ENCODE assay signal across 17 mouse cellular contexts in genomic region chr3:81925856-81926255, GRCm38 (mm10). TPM values are rescaled to one million over a fixed set of nuclear protein-coding genes. Genes with fewer than 3 reads are reported as not detected.
DNase-seq lines count a peak whose midpoint lies in the region; ATAC-seq and TF ChIP-seq lines count a peak whose summit lies in the region.
"Had no signal": no experiment of that assay in that cellular context is flagged by ENCODE, and none has a peak within 500 bp of the region (broad histone marks: within the 10 kb centered on the region; RNA-seq: fewer than 3 reads in every experiment).

No protein-coding gene starts in this region.

- no peak overlapping the region for H3K27ac ChIP-seq in liver, postnatal 0 days (ENCODE audit: low read depth)
- H3K27ac ChIP-seq: embryonic facial prominence, embryonic 12.5 days; forebrain, embryonic 12.5 days; macrophage had no signal

- H3K4me3 ChIP-seq in liver, postnatal 0 days (ENCODE audit: low read depth, low read length) = no peak overlapping the region
- H3K4me3 ChIP-seq: embryonic facial prominence, embryonic 12.5 days; forebrain, embryonic 12.5 days; myocyte had no signal

- ATAC-seq in liver, postnatal 0 days = 0 out of 2 replicates have a peak, but pooled peaks have one; percentile 21
- peak; percentile 59 for ATAC-seq in monocyte, adult 5-6 weeks (replicated peaks; ENCODE audit: insufficient number of reproducible peaks, low FRiP score, low TSS enrichment, poor library complexity, severe bottlenecking)

- no peaks in the 10 kb centered on the region for H3K4me1 ChIP-seq in liver, postnatal 0 days (ENCODE audit: insufficient read depth)
- H3K4me1 ChIP-seq: embryonic facial prominence, embryonic 12.5 days; forebrain, embryonic 12.5 days had no signal

- DNase-seq in liver, postnatal 0 days = peak; percentile 20
- DNase-seq in liver = no peak
- DNase-seq in T-cell, adult 2 months (ENCODE audit: low spot score) = peak; percentile 51
- peak; percentile 25 to 49 for DNase-seq in thymus, postnatal 10 days (ENCODE audit: low spot score in 2 of 2)
- DNase-seq in kidney, adult 8-10 months = no peak
- no peak for DNase-seq in gastrocnemius, adult 18-20 months (ENCODE audit: low spot score)
- DNase-seq in heart, adult 8-10 months (ENCODE audit: low spot score) = no peak
- DNase-seq: cerebellum, adult 9-10 months had no signal

- no peaks in the 10 kb centered on the region for H3K27me3 ChIP-seq in liver, postnatal 0 days (ENCODE audit: insufficient read depth, low read length)
- H3K27me3 ChIP-seq: embryonic facial prominence, embryonic 12.5 days; forebrain, embryonic 12.5 days had no signal

- no peaks in the 10 kb centered on the region for H3K36me3 ChIP-seq in liver, postnatal 0 days (replicated peaks; ENCODE audit: insufficient read depth, low read length)
- H3K36me3 ChIP-seq: embryonic facial prominence, embryonic 12.5 days; forebrain, embryonic 12.5 days had no signal

- H3K9ac ChIP-seq in liver, postnatal 0 days (replicated peaks) = no peak overlapping the region
- H3K9ac ChIP-seq: embryonic facial prominence, embryonic 12.5 days; forebrain, embryonic 12.5 days had no signal

- H3K4me2 ChIP-seq in liver, postnatal 0 days (ENCODE audit: low read depth, low read length) = no peak overlapping the region
- H3K4me2 ChIP-seq: embryonic facial prominence, embryonic 12.5 days; forebrain, embryonic 12.5 days had no signal

- no peak for TF ChIP-seq CTCF in liver, postnatal 0 days (IDR thresholded peaks at IDR 0.05; ENCODE audit: low read depth)

- WGBS in liver, postnatal 0 days (ENCODE audit: insufficient replicate concordance) = 19% methylated on average over 5 of the region's 5 CpGs

- no peaks in the 10 kb centered on the region for H3K9me3 ChIP-seq in liver, postnatal 0 days (ENCODE audit: low read length)
- H3K9me3 ChIP-seq: embryonic facial prominence, embryonic 12.5 days; forebrain, embryonic 12.5 days had no signal

- TF ChIP-seq EP300 in liver, postnatal 0 days (IDR thresholded peaks at IDR 0.05; ENCODE audit: low read depth) = no peak

RNA-seq across cellular contexts. Expression of gene Ctso, which starts 6.5 kb away (rescaled TPM):
- 33.7 and 35.6 TPM in 2 replicates for polyA plus RNA-seq in liver, postnatal 0 days (2015; fragmentation: Nextera tagmentation; extraction: Ambion mirVana)
- total RNA-seq in monocyte, adult 5-6 weeks (2017) = 23.3 to 50.0 TPM (median 31.5 TPM) in 3 replicates
- total RNA-seq in gastrocnemius, adult 18-20 months (2021) = 1 to 10 TPM; 5.0 to 5.4 TPM
- total RNA-seq in heart, adult 8-10 months (2022) = 10 to 100 TPM in 1 of 4 experiments, 1 to 10 TPM in 3; 7.5 to 10.5 (median 8.9) TPM

RNA-seq across cellular contexts. Expression of gene Tdo2, which starts 50.1 kb away (rescaled TPM):
- polyA plus RNA-seq in liver, postnatal 0 days (2015; fragmentation: Nextera tagmentation; extraction: Ambion mirVana) = 8.6 and 9.3 TPM in 2 replicates
- total RNA-seq in monocyte, adult 5-6 weeks (2017) = not detected in 3 replicates
- total RNA-seq in gastrocnemius, adult 18-20 months (2021) = under 1 TPM in 1 of 2 experiments, not detected in 1; 0.71 TPM
- total RNA-seq in heart, adult 8-10 months (2022) = under 1 TPM in 1 of 4 experiments, not detected in 3; 0.11 TPM
- total RNA-seq: heart, adult 18-20 months; heart, postnatal 25 days had no signal
- polyA plus RNA-seq: macrophage, myocyte had no signal

RNA-seq across cellular contexts. Expression of gene Asic5, which starts 56.2 kb away (rescaled TPM):
- polyA plus RNA-seq in liver, postnatal 0 days (2015; fragmentation: Nextera tagmentation; extraction: Ambion mirVana) = 0.64 and 1.1 TPM in 2 replicates
- total RNA-seq in monocyte, adult 5-6 weeks (2017) = not detected in 3 replicates
- not detected for total RNA-seq in gastrocnemius, adult 18-20 months (2021)
- not detected for total RNA-seq in heart, adult 8-10 months (2022)
- total RNA-seq: heart, adult 18-20 months; heart, postnatal 25 days; left cerebral cortex, adult 18-20 months had no signal
- polyA plus RNA-seq: embryonic facial prominence, embryonic 12.5 days; forebrain, embryonic 12.5 days; kidney, embryonic 14.5 days; macrophage; myocyte had no signal

Comparison
In these comparisons a context has a peak if more than half of its experiments do, and no peak if none do; other contexts are left out.
1. DNase-seq: peak in liver, postnatal 0 days (single experiment), T-cell, adult 2 months (single experiment) and thymus, postnatal 10 days (2 of 2); none in liver (single experiment), kidney, adult 8-10 months (0 of 2), gastrocnemius, adult 18-20 months (single experiment) and heart, adult 8-10 months (single experiment).